Mouse (Mus musculus): ENCODE measurements around the gene Eif4enif1.

DNA sequence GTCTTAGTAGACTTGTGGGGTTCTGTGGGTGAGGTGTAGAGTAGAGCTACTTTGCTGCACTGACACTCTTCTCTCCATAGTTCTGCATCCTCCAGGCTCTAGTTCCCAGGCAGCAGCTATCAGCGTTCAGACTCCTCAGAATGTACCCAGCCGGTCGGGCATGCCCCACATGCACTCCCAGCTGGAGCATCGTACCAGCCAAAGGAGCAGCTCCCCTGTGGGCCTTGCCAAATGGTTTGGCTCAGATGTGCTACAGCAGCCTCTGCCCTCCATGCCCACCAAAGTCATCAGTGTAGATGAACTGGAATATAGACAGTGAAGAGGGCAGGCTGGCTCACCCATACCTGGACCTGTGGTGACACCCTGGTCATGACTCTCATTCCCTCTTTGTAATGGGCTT is 41.6 kb downstream of the Eif4enif1 start:
- TF ChIP-seq CTCF (IDR thresholded peaks at IDR 0.05; ENCODE audit: low read depth, low read length) (no peak), GATA1 (IDR thresholded peaks at IDR 0.05; ENCODE audit: borderline replicate concordance, low read length) (no peak), POLR2AphosphoS5 (IDR thresholded peaks at IDR 0.05; ENCODE audit: insufficient replicate concordance, low read depth, low read length) (no peak), GATA2 (IDR thresholded peaks at IDR 0.05; ENCODE audit: borderline replicate concordance, low read depth, low read length) (no peak), TAL1 (conservative IDR thresholded peaks at IDR 0.05; ENCODE audit: low read depth, low read length) (no peak)

Data from G1E (cell line).